Mouse (Mus musculus) c-Kit-positive CD71-positive TER-119-negative erythroid progenitor cells, embryonic 14.5 days (primary cell): Measurements from ENCODE around the gene Igf2bp2.

Experiments used
- DNase-seq: peaks from one replicate; pipeline ENCODE4 v3.0.0-alpha.2; 2013; ENCODE audit warnings: low read depth

The Igf2bp2 gene

GRCm38 (mm10) chr16:22162512-22163455, at the start of gene Igf2bp2:
Gene Igf2bp2, minus strand, starts transcription at chr16:22163299.
- no peak for DNase-seq

GRCm38 (mm10) chr16:22203501-22203900, 40.4 kb upstream of the Igf2bp2 start:
- no peak for DNase-seq

- no peak for DNase-seq
These were observed 38.8 kb upstream of the Igf2bp2 start for GRCm38 (mm10) chr16:22201858-22202257.

GRCm38 (mm10) chr16:22200476-22200875, 37.4 kb upstream of the Igf2bp2 start:
- DNase-seq = no peak

GRCm38 (mm10) chr16:22187366-22187765, 24.3 kb upstream of the Igf2bp2 start:
- no peak for DNase-seq

- DNase-seq = no peak
These were observed 22.3 kb upstream of the Igf2bp2 start for GRCm38 (mm10) chr16:22185411-22185810.

GRCm38 (mm10) chr16:22184113-22184512, 21.0 kb upstream of the Igf2bp2 start:
- no peak for DNase-seq

- DNase-seq = no peak
These were observed 19.2 kb upstream of the Igf2bp2 start for GRCm38 (mm10) chr16:22182286-22182685.

- DNase-seq = no peak
These were observed 15.7 kb upstream of the Igf2bp2 start for GRCm38 (mm10) chr16:22178793-22179192.

GRCm38 (mm10) chr16:22177999-22178398, 14.9 kb upstream of the Igf2bp2 start:
- no peak for DNase-seq

- no peak for DNase-seq
These were observed 5.6 kb upstream of the Igf2bp2 start for GRCm38 (mm10) chr16:22168731-22169130.

- DNase-seq = no peak
These were observed 2.5 kb upstream of the Igf2bp2 start for GRCm38 (mm10) chr16:22165556-22165955.

GRCm38 (mm10) chr16:22164446-22164845, 1.3 kb upstream of the Igf2bp2 start:
- DNase-seq = no peak

- DNase-seq = no peak
These were observed 355 bp upstream of the Igf2bp2 start for GRCm38 (mm10) chr16:22163456-22163851.

GRCm38 (mm10) chr16:22162066-22162511, 1.0 kb downstream of the Igf2bp2 start:
- no peak for DNase-seq

- DNase-seq = no peak
These were observed 1.6 kb downstream of the Igf2bp2 start for GRCm38 (mm10) chr16:22161351-22162065.

GRCm38 (mm10) chr16:22160386-22161145, 2.5 kb downstream of the Igf2bp2 start:
- no peak for DNase-seq

- no peak for DNase-seq
These were observed 10.1 kb downstream of the Igf2bp2 start for GRCm38 (mm10) chr16:22152941-22153444.

GRCm38 (mm10) chr16:22151706-22152315, 11.3 kb downstream of the Igf2bp2 start:
- DNase-seq = no peak

GRCm38 (mm10) chr16:22150421-22150820, 12.7 kb downstream of the Igf2bp2 start:
- DNase-seq = no peak

GRCm38 (mm10) chr16:22149659-22150345, 13.3 kb downstream of the Igf2bp2 start:
- no peak for DNase-seq
